In genomic region chr9:13651828-13652227, GRCm38 (mm10) we compare ENCODE assay signal across 18 mouse cellular contexts.
DNase-seq lines count a peak whose midpoint lies in the region; ATAC-seq and TF ChIP-seq lines count a peak whose summit lies in the region.
"Had no signal": no experiment of that assay in that cellular context is flagged by ENCODE, and none has a peak within 500 bp of the region (broad histone marks: within the 10 kb centered on the region; RNA-seq: fewer than 3 reads in every experiment).

No protein-coding gene starts in this region.

- 57% methylated on average over 4 of the region's 4 CpGs for WGBS in forebrain, embryonic 10.5 days
- WGBS in hindbrain, embryonic 11.5 days: 45% methylated on average over 4 of the region's 4 CpGs
- 32% methylated on average over 4 of the region's 4 CpGs for WGBS in midbrain, embryonic 13.5 days

- no peak overlapping the region for H3K4me2 ChIP-seq in hindbrain, embryonic 11.5 days (replicated peaks; ENCODE audit: low read depth, low read length)
- H3K4me2 ChIP-seq in midbrain, embryonic 13.5 days (replicated peaks): no peak overlapping the region
- H3K4me2 ChIP-seq: embryonic facial prominence, embryonic 12.5 days; liver, embryonic 12.5 days; lung, embryonic 15.5 days had no signal

- DNase-seq in brain, embryonic 14.5 days (ENCODE audit: low read depth): peak; percentile 12
- no peak for DNase-seq in forebrain, embryonic 10.5 days (ENCODE audit: extremely low spot score, low spot score)
- DNase-seq in hindbrain, embryonic 11.5 days (ENCODE audit: low spot score): no peak
- DNase-seq in kidney, adult 9 months: no peak
- no peak for DNase-seq in left cerebral cortex, adult 9 months (ENCODE audit: low spot score in 2 of 2)
- DNase-seq: adrenal gland, postnatal 10 days; gastrocnemius, postnatal 10 days; kidney, adult 2 months; spleen, adult 18-20 months; thymus, postnatal 14 days had no signal

- no peaks in the 10 kb centered on the region for H3K36me3 ChIP-seq in forebrain, embryonic 10.5 days (replicated peaks)
- no peaks in the 10 kb centered on the region for H3K36me3 ChIP-seq in hindbrain, embryonic 11.5 days (ENCODE audit: control insufficient read depth, insufficient read depth, low read length)
- H3K36me3 ChIP-seq in midbrain, embryonic 13.5 days: no peaks in the 10 kb centered on the region
- H3K36me3 ChIP-seq: embryonic facial prominence, embryonic 12.5 days; limb, embryonic 10.5 days; liver, embryonic 12.5 days; lung, embryonic 15.5 days had no signal

- H3K27ac ChIP-seq in forebrain, embryonic 10.5 days: peak overlapping the region; percentile 74
- H3K27ac ChIP-seq in hindbrain, embryonic 11.5 days (ENCODE audit: low read depth, low read length): peak overlapping the region; percentile 48
- H3K27ac ChIP-seq in midbrain, embryonic 13.5 days: peak overlapping the region; percentile 77
- H3K27ac ChIP-seq: embryonic facial prominence, embryonic 12.5 days; limb, embryonic 10.5 days; liver, embryonic 12.5 days; lung, embryonic 15.5 days had no signal

- no peaks in the 10 kb centered on the region for H3K9me3 ChIP-seq in forebrain, embryonic 10.5 days
- H3K9me3 ChIP-seq in hindbrain, embryonic 11.5 days (ENCODE audit: control insufficient read depth, low read length): no peaks in the 10 kb centered on the region
- H3K9me3 ChIP-seq in midbrain, embryonic 13.5 days: no peaks in the 10 kb centered on the region
- H3K9me3 ChIP-seq: embryonic facial prominence, embryonic 12.5 days; limb, embryonic 10.5 days; liver, embryonic 12.5 days; lung, embryonic 15.5 days had no signal

- H3K4me1 ChIP-seq in forebrain, embryonic 10.5 days: peaks cover 27% of the 10 kb centered on the region
- H3K4me1 ChIP-seq in hindbrain, embryonic 11.5 days (replicated peaks; ENCODE audit: control insufficient read depth, insufficient read depth, low read length): no peaks in the 10 kb centered on the region
- H3K4me1 ChIP-seq in midbrain, embryonic 13.5 days (replicated peaks): peaks cover 16% of the 10 kb centered on the region

- no peak overlapping the region for H3K9ac ChIP-seq in hindbrain, embryonic 11.5 days (ENCODE audit: low read depth, low read length)
- no peak overlapping the region for H3K9ac ChIP-seq in midbrain, embryonic 13.5 days (replicated peaks)
- H3K9ac ChIP-seq: embryonic facial prominence, embryonic 12.5 days; liver, embryonic 12.5 days; lung, embryonic 15.5 days had no signal

- no peaks in the 10 kb centered on the region for H3K27me3 ChIP-seq in forebrain, embryonic 10.5 days (ENCODE audit: poor library complexity, severe bottlenecking)
- H3K27me3 ChIP-seq in hindbrain, embryonic 11.5 days (ENCODE audit: control insufficient read depth, insufficient read depth, low read length): 0 out of 2 replicates have a peak, but pooled peaks cover 2% of the 10 kb centered on the region
- no peaks in the 10 kb centered on the region for H3K27me3 ChIP-seq in midbrain, embryonic 13.5 days
- H3K27me3 ChIP-seq: embryonic facial prominence, embryonic 12.5 days; liver, embryonic 12.5 days; lung, embryonic 15.5 days had no signal

- H3K4me3 ChIP-seq in forebrain, embryonic 10.5 days: peak overlapping the region; percentile 22; the same call in 1 of the 2 replicates
- no peak overlapping the region for H3K4me3 ChIP-seq in hindbrain, embryonic 11.5 days (ENCODE audit: low read depth, low read length)
- H3K4me3 ChIP-seq in midbrain, embryonic 13.5 days (replicated peaks): no peak overlapping the region
- H3K4me3 ChIP-seq: embryonic facial prominence, embryonic 12.5 days; limb, embryonic 10.5 days; liver, embryonic 12.5 days; lung, embryonic 15.5 days had no signal

- no peak for TF ChIP-seq POLR2A in brain, embryonic 14.5 days (IDR thresholded peaks at IDR 0.05; ENCODE audit: borderline replicate concordance, extremely low read depth, insufficient read depth, insufficient read length, poor library complexity, severe bottlenecking)

- ATAC-seq in hindbrain, embryonic 11.5 days (ENCODE audit: low FRiP score): peak; percentile 51
- no peak for ATAC-seq in midbrain, embryonic 13.5 days
- no peak for ATAC-seq in inflammation-experienced regulatory T-cells, adult 6 months
- no peak for ATAC-seq in megakaryocyte progenitor cell, adult 5-6 weeks (replicated peaks; ENCODE audit: poor library complexity)
- ATAC-seq: CD4-positive, CD25-positive, alpha-beta regulatory T cell, adult 4 months; liver, embryonic 12.5 days had no signal

- no peak for TF ChIP-seq CTCF in brain, embryonic 14.5 days (IDR thresholded peaks at IDR 0.05; ENCODE audit: borderline replicate concordance, extremely low read depth, insufficient read depth, insufficient read length)
